Mouse (Mus musculus): ENCODE results near the gene Pdxp. TPM values are rescaled to one million over a fixed set of nuclear protein-coding genes. Genes with fewer than 3 reads are reported as not detected.

Pdxp gene
- total and polyA plus RNA-seq, 3 experiments: 2.8 to 9.8 (median 5.4) TPM

DNA sequence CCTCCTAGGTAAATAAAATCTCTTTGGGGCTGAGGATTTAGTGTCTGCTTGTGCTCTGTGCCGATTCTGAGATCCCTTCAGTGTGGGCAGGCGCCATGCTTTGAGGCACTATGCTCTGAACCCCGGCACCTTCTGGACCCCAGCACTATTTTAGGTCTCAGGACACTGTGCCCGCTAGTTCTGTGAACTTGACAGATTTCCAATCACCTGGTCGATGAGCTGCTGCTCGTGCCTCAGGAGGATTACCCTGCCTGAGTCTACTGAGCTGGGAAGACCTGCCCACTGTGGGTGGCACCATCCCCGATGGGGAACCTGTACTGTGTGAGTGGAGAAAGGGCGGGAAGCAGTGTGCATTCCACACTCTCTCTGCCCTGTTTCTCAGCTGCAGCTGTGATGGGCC is 38.7 kb upstream of the Pdxp start:
- DNase-seq (ENCODE audit: extremely low read depth): no peak
- H3K27me3 ChIP-seq (replicated peaks): peaks cover 29% of the 10 kb centered on the region
- peaks cover 2 to 10% of the 10 kb centered on the region in 2 experiments for H3K36me3 ChIP-seq (replicated peaks in 1 of 2; ENCODE audit: control insufficient read depth in 1 of 2, insufficient read depth in 1 of 2, low read length in 1 of 2)
- dilution Hi-C loops (cut with MboI; ENCODE audit: extremely low pct_ligation_motif_present, extremely low pct_unique_long_range_greater_than_20kb, low sequenced_read_pairs): no loop called here
- in situ Hi-C loops (cut with MboI; ENCODE audit: low pct_ligation_motif_present, low pct_unique_long_range_greater_than_20kb, low sequenced_read_pairs): no loop called here
- H3K4me2 ChIP-seq (ENCODE audit: insufficient read depth, low read depth, poor library complexity, severe bottlenecking): no peak overlapping the region
- no peak overlapping the region for H3K27ac ChIP-seq (ENCODE audit: insufficient read depth, low read depth)
- 0 out of 2 replicates have a peak, but pooled peaks cover 4% of the 10 kb centered on the region for H3K79me2 ChIP-seq (replicated peaks; ENCODE audit: control insufficient read depth, extremely low read depth, insufficient read depth, poor library complexity, severe bottlenecking)
- H3K4me3 ChIP-seq (replicated peaks in 1 of 3; ENCODE audit: low read depth in 2 of 3, low read length in 2 of 3, poor library complexity in 1 of 3): no peak overlapping the region
- TF ChIP-seq HCFC1 (IDR thresholded peaks at IDR 0.05; ENCODE audit: low read depth, low read length) (no peak), MEF2A (IDR thresholded peaks at IDR 0.05; ENCODE audit: borderline replicate concordance, low read depth, low read length) (no peak), IRF4 (IDR thresholded peaks at IDR 0.05; ENCODE audit: low read depth, low read length) (no peak), ZNF384 (IDR thresholded peaks at IDR 0.05; ENCODE audit: low read depth, low read length) (no peak), MYC (IDR thresholded peaks at IDR 0.05; ENCODE audit: low read depth, low read length) (no peak), TBP (conservative IDR thresholded peaks at IDR 0.05; ENCODE audit: low read depth, low read length) (no peak), MAZ (IDR thresholded peaks at IDR 0.05; ENCODE audit: low read depth, low read length) (no peak), MXI1 (IDR thresholded peaks at IDR 0.05; ENCODE audit: low read depth, low read length) (no peak), RAD21 (IDR thresholded peaks at IDR 0.05; ENCODE audit: low read depth, low read length) (no peak), JUND (conservative IDR thresholded peaks at IDR 0.05; ENCODE audit: low read depth, low read length) (no peak), MAX (IDR thresholded peaks at IDR 0.05; ENCODE audit: low read length) (no peak)
- no peak overlapping the region for H3K9ac ChIP-seq (ENCODE audit: insufficient read depth, low read depth)
- H3K4me1 ChIP-seq (ENCODE audit: control insufficient read depth in 1 of 2, insufficient read depth in 2 of 2): peaks cover 0 to 26% of the 10 kb centered on the region in 2 experiments; a peak in 2 of 4 replicates
- no peaks in the 10 kb centered on the region for H3K9me3 ChIP-seq (replicated peaks; ENCODE audit: low read length)

DNA sequence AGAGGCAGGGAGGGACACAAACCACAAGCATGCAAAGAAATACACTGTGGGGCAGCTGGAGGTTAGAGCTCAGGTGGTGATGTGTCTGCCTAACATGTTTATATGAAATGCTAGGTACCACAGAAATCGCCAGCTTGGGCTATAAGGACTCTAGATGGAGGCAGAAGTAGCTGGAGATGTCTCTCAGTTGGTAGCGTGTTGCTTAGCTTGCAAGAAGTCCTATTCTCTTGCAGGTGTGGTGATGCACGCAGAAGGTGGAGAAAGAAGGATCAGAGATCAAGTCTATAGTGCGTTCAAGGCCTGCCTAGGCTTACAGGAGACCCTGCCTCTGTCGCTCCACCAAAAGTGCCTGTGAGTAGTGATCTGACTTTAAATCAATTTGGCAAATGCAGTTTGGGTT is 38.2 kb upstream of the Pdxp start:
- DNase-seq (ENCODE audit: extremely low read depth): no peak
- Histone ChIP-seq H3K79me2 (replicated peaks; ENCODE audit: control insufficient read depth, extremely low read depth, insufficient read depth, poor library complexity, severe bottlenecking) (0 out of 2 replicates have a peak, but pooled peaks cover 4% of the 10 kb centered on the region), H3K4me2 (ENCODE audit: insufficient read depth, low read depth, poor library complexity, severe bottlenecking) (no peak overlapping the region), H3K4me1 (ENCODE audit: control insufficient read depth in 1 of 2, insufficient read depth in 2 of 2) (peaks cover 0 to 28% of the 10 kb centered on the region in 2 experiments; a peak in 2 of 4 replicates), H3K27me3 (replicated peaks) (peaks cover 29% of the 10 kb centered on the region), H3K4me3 (replicated peaks in 1 of 3; ENCODE audit: low read depth in 2 of 3, low read length in 2 of 3, poor library complexity in 1 of 3) (no peak overlapping the region), H3K9me3 (replicated peaks; ENCODE audit: low read length) (no peaks in the 10 kb centered on the region), H3K27ac (ENCODE audit: insufficient read depth, low read depth) (no peak overlapping the region), H3K36me3 (replicated peaks in 1 of 2; ENCODE audit: control insufficient read depth in 1 of 2, insufficient read depth in 1 of 2, low read length in 1 of 2) (peaks cover 5 to 15% of the 10 kb centered on the region in 2 experiments), H3K9ac (ENCODE audit: insufficient read depth, low read depth) (no peak overlapping the region)
- dilution Hi-C loops (cut with MboI; ENCODE audit: extremely low pct_ligation_motif_present, extremely low pct_unique_long_range_greater_than_20kb, low sequenced_read_pairs): no loop called here
- in situ Hi-C loops (cut with MboI; ENCODE audit: low pct_ligation_motif_present, low pct_unique_long_range_greater_than_20kb, low sequenced_read_pairs): no loop called here
- TF ChIP-seq E2F4 (IDR thresholded peaks at IDR 0.05; ENCODE audit: insufficient replicate concordance, low read depth, low read length): no peak
- TF ChIP-seq MYC (IDR thresholded peaks at IDR 0.05; ENCODE audit: low read depth, low read length): no peak
- TF ChIP-seq JUND (conservative IDR thresholded peaks at IDR 0.05; ENCODE audit: low read depth, low read length): no peak
- TF ChIP-seq RCOR1 (conservative IDR thresholded peaks at IDR 0.05; ENCODE audit: low read depth, low read length): no peak
